Mouse (Mus musculus): ENCODE data around the gene Hbb-bs. TPM values are rescaled to one million over a fixed set of nuclear protein-coding genes. Genes with fewer than 3 reads are reported as not detected.
"Not testable (repeated sequence)": the region's sequence is repeated elsewhere in the genome, so short reads cannot be mapped to it uniquely, and the experiment has no call there.

Gene Hbb-bs
- polyA plus RNA-seq, 1 experiment from 2014 or later, result 4,307 TPM

- ATAC-seq (ENCODE audit: low FRiP score, low TSS enrichment), result no peak
These were observed 14.1 kb downstream of the Hbb-bs start, which contains the start of gene Hbb-bt for GRCm38 (mm10) chr7:103813766-103814165. Gene Hbb-bt, minus strand, starts transcription at chr7:103813996.

GRCm38 (mm10) chr7:103813152-103813551 lies 14.7 kb downstream of the Hbb-bs start:
- H3K27ac ChIP-seq (ENCODE audit: low read depth, low read length); H3K4me3 ChIP-seq (ENCODE audit: low read length); H3K4me1 ChIP-seq (ENCODE audit: control insufficient read depth, insufficient read depth, low read length); H3K4me2 ChIP-seq (replicated peaks; ENCODE audit: low read depth, low read length); H3K9me3 ChIP-seq (ENCODE audit: control insufficient read depth, low read length); H3K27me3 ChIP-seq (ENCODE audit: control insufficient read depth, insufficient read depth, low read length); H3K36me3 ChIP-seq (ENCODE audit: control insufficient read depth, insufficient read depth, low read length); ATAC-seq (ENCODE audit: low FRiP score, low TSS enrichment); H3K9ac ChIP-seq (ENCODE audit: low read depth, low read length): not testable (repeated sequence)
- no CpG with 5 or more reads among the region's 3 CpGs for WGBS

More at GRCm38 (mm10) chr7:103813766-103814165, 14.1 kb downstream of the Hbb-bs start, which contains the start of gene Hbb-bt:
- H3K4me2 ChIP-seq (replicated peaks; ENCODE audit: low read depth, low read length), result no peak within 1 kb of the TSS
- 86% methylated on average over 3 of the region's 3 CpGs for WGBS
- H3K27me3 ChIP-seq (ENCODE audit: control insufficient read depth, insufficient read depth, low read length), result no peaks in the 10 kb centered on the region
- no peaks in the 10 kb centered on the region for H3K9me3 ChIP-seq (ENCODE audit: control insufficient read depth, low read length)
- no peak within 1 kb of the TSS for H3K4me3 ChIP-seq (ENCODE audit: low read length)
- no peaks in the 10 kb centered on the region for H3K36me3 ChIP-seq (ENCODE audit: control insufficient read depth, insufficient read depth, low read length)
- no peak within 1 kb of the TSS for H3K9ac ChIP-seq (ENCODE audit: low read depth, low read length)
- H3K4me1 ChIP-seq (ENCODE audit: control insufficient read depth, insufficient read depth, low read length), result no peaks in the 10 kb centered on the region
- H3K27ac ChIP-seq (ENCODE audit: low read depth, low read length), result no peak within 1 kb of the TSS

DNA sequence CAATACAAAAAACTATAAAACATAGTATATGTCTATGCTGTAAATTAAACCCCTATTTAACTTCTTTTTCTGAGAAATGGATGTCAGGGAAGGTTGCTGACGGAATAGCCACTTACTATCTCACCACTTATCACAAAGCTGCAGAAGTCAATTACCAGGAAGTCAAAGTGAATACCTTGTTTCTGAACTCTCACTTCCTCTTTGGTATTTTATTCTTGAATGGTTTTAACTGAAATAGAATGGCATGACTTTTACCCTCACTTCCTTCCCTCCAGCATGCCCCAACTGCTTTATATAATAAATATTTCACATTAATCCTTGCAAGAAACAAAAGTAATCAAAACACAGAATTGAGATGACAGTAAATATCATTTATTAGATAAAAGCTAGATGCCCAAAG lies 15.7 kb downstream of the Hbb-bs start:
- Histone ChIP-seq H3K27ac (ENCODE audit: low read depth, low read length) (no peak overlapping the region), H3K27me3 (ENCODE audit: control insufficient read depth, insufficient read depth, low read length) (no peaks in the 10 kb centered on the region), H3K9ac (ENCODE audit: low read depth, low read length) (no peak overlapping the region), H3K9me3 (ENCODE audit: control insufficient read depth, low read length) (no peaks in the 10 kb centered on the region), H3K36me3 (ENCODE audit: control insufficient read depth, insufficient read depth, low read length) (no peaks in the 10 kb centered on the region), H3K4me1 (ENCODE audit: control insufficient read depth, insufficient read depth, low read length) (no peaks in the 10 kb centered on the region), H3K4me2 (replicated peaks; ENCODE audit: low read depth, low read length) (no peak overlapping the region), H3K4me3 (ENCODE audit: low read length) (no peak overlapping the region)
- ATAC-seq (ENCODE audit: low FRiP score, low TSS enrichment), result no peak
- WGBS, result 57% methylated on average over 1 of the region's 1 CpGs

DNA sequence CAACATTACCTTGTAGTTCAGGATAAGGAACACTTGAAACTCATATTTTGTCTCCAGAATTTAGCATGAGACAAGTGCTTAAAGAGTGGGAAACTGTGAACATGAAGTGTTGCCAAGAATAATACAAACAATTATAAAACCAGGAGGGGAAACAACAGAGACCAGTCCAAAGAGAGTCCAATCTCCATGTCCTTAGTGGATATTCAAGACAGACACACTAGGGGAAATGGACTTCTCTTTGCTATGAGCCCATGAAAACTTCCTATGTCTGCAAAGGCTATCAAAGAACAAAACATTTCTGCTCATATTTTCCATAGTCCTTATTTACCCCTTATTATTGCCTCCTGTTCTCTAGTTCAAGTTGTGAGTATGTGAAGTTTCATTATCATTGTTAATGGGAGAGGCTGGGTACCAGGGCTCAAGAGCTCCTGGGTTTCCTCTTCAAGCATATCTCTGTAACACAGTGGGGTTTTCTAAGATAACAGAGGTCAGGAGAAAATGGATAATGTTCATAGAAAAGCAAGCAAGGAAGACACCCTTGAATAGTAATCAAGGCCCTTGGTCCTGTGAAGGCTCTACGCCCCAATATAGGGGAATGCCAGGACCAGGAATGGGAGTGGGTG lies 16.6 kb downstream of the Hbb-bs start:
- Histone ChIP-seq H3K4me2 (replicated peaks; ENCODE audit: low read depth, low read length) (no peak overlapping the region), H3K27me3 (ENCODE audit: control insufficient read depth, insufficient read depth, low read length) (no peaks in the 10 kb centered on the region), H3K36me3 (ENCODE audit: control insufficient read depth, insufficient read depth, low read length) (no peaks in the 10 kb centered on the region), H3K9ac (ENCODE audit: low read depth, low read length) (no peak overlapping the region), H3K27ac (ENCODE audit: low read depth, low read length) (no peak overlapping the region), H3K4me3 (ENCODE audit: low read length) (no peak overlapping the region), H3K4me1 (ENCODE audit: control insufficient read depth, insufficient read depth, low read length) (no peaks in the 10 kb centered on the region), H3K9me3 (ENCODE audit: control insufficient read depth, low read length) (no peaks in the 10 kb centered on the region)
- WGBS, result 88% methylated on average over 1 of the region's 1 CpGs
- ATAC-seq (ENCODE audit: low FRiP score, low TSS enrichment), result no peak

DNA sequence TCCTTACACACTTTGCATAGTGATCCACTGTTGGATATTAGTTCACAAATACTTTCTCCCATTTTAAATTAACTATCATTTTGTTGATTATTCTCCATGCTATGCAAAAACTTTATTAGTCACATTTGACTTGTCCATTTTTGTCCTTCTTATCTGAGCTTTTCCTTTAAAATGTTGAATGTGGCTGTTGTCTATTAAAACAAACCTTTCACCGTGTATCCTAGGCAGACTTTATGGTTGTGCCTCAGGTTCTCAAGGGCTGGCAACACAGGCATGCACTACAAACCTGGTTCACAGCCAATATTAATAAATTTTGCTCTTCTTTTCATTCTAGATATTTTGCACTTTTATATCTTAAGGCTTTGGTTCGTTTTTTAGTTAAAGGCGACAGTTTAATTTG lies 17.1 kb downstream of the Hbb-bs start:
- Histone ChIP-seq H3K9me3 (ENCODE audit: control insufficient read depth, low read length) (no peaks in the 10 kb centered on the region), H3K9ac (ENCODE audit: low read depth, low read length) (no peak overlapping the region), H3K27me3 (ENCODE audit: control insufficient read depth, insufficient read depth, low read length) (no peaks in the 10 kb centered on the region), H3K36me3 (ENCODE audit: control insufficient read depth, insufficient read depth, low read length) (no peaks in the 10 kb centered on the region), H3K4me3 (ENCODE audit: low read length) (no peak overlapping the region), H3K4me2 (replicated peaks; ENCODE audit: low read depth, low read length) (no peak overlapping the region), H3K4me1 (ENCODE audit: control insufficient read depth, insufficient read depth, low read length) (no peaks in the 10 kb centered on the region), H3K27ac (ENCODE audit: low read depth, low read length) (no peak overlapping the region)
- 76% methylated on average over 3 of the region's 3 CpGs for WGBS
- no peak for ATAC-seq (ENCODE audit: low FRiP score, low TSS enrichment)

DNA sequence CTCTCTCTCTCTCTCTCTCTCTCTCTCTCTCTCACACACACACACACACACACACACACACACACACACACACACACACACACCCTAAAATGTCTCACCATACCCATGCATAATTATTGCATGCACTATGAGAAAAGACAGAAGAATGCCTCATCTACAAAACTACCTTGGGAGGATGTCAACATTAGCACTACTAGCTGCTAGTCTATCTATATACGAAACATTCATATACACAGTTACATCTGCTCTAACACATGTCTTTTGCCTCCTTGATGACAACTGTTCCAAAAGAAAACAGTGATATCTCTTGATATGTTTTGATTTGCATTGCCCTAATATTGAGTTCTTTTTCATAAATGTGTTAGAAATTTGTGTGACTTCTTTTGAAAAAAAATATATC lies 17.6 kb downstream of the Hbb-bs start:
- Histone ChIP-seq H3K4me2 (replicated peaks; ENCODE audit: low read depth, low read length) (no peak overlapping the region), H3K9ac (ENCODE audit: low read depth, low read length) (no peak overlapping the region), H3K36me3 (ENCODE audit: control insufficient read depth, insufficient read depth, low read length) (no peaks in the 10 kb centered on the region), H3K9me3 (ENCODE audit: control insufficient read depth, low read length) (no peaks in the 10 kb centered on the region), H3K27ac (ENCODE audit: low read depth, low read length) (no peak overlapping the region), H3K27me3 (ENCODE audit: control insufficient read depth, insufficient read depth, low read length) (no peaks in the 10 kb centered on the region), H3K4me1 (ENCODE audit: control insufficient read depth, insufficient read depth, low read length) (no peaks in the 10 kb centered on the region), H3K4me3 (ENCODE audit: low read length) (no peak overlapping the region)
- no peak for ATAC-seq (ENCODE audit: low FRiP score, low TSS enrichment)
- 69% methylated on average over 1 of the region's 1 CpGs for WGBS

DNA sequence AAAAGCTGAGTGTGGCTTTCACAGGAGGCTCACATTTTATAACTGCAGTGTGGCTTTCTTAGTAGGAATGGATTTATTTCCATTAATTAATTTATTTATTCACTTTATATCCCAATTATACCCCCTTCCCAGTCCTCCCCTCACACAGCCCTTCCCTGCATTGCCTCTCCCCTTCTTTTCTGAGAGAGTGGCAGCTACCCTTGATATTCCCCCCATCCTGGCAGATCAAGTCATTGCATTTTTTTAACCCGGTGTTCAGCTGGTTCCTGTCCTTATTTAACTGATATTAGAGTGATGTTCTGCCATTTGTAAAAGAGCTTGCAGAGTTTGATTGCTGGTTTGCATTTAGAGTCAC lies 18.1 kb downstream of the Hbb-bs start:
- Histone ChIP-seq H3K4me1 (ENCODE audit: control insufficient read depth, insufficient read depth, low read length) (no peaks in the 10 kb centered on the region), H3K9me3 (ENCODE audit: control insufficient read depth, low read length) (no peaks in the 10 kb centered on the region), H3K9ac (ENCODE audit: low read depth, low read length) (no peak overlapping the region), H3K27me3 (ENCODE audit: control insufficient read depth, insufficient read depth, low read length) (no peaks in the 10 kb centered on the region), H3K36me3 (ENCODE audit: control insufficient read depth, insufficient read depth, low read length) (no peaks in the 10 kb centered on the region), H3K4me3 (ENCODE audit: low read length) (no peak overlapping the region), H3K27ac (ENCODE audit: low read depth, low read length) (no peak overlapping the region), H3K4me2 (replicated peaks; ENCODE audit: low read depth, low read length) (no peak overlapping the region)
- ATAC-seq (ENCODE audit: low FRiP score, low TSS enrichment), result no peak
- WGBS, result 68% methylated on average over 1 of the region's 1 CpGs

DNA sequence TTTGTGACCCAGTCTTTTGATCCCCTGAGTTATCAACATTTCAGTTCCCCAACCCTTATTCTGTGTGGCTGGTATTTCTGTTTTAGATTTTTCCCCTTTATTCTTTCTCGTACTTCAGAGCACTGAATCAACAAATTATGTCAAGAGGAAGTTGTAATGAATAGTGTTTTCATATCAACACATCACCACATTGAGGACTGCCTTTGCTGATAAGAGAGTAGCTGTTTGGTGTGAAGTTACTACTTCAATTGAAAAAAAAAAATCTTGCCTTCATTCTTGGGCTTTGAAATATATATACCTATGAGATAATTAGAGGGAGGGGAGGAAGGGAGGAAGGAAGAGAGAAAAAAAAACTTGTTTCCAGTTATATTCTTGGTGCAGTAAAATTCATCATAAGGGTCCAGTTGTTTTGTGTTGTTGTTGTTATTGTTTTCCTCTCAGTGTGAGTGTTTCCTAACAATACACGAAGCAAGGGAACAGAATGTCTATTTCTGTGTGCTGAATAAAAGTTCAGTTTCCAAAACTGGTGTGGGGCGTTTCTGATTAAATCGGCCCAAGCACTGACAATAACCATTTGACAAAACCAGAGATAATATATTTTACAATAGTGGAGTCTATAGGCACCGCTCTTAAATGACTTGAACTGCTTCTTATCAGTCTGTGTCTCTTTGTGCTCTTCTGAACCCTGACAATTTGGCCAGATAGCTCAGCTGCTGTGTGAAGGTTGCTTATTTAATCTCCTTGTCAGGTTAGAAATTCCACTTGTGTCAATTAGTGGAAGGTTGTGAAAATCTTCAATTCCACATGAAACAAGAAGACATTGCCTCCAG lies 18.7 kb downstream of the Hbb-bs start:
- WGBS, result 65% methylated on average over 5 of the region's 5 CpGs
- Histone ChIP-seq H3K4me3 (ENCODE audit: low read length) (no peak overlapping the region), H3K9ac (ENCODE audit: low read depth, low read length) (no peak overlapping the region), H3K36me3 (ENCODE audit: control insufficient read depth, insufficient read depth, low read length) (no peaks in the 10 kb centered on the region), H3K4me1 (ENCODE audit: control insufficient read depth, insufficient read depth, low read length) (no peaks in the 10 kb centered on the region), H3K27ac (ENCODE audit: low read depth, low read length) (no peak overlapping the region), H3K27me3 (ENCODE audit: control insufficient read depth, insufficient read depth, low read length) (no peaks in the 10 kb centered on the region), H3K4me2 (replicated peaks; ENCODE audit: low read depth, low read length) (no peak overlapping the region), H3K9me3 (ENCODE audit: control insufficient read depth, low read length) (no peaks in the 10 kb centered on the region)
- ATAC-seq (ENCODE audit: low FRiP score, low TSS enrichment), result no peak

- WGBS, result 68% methylated on average over 2 of the region's 2 CpGs
- H3K36me3 ChIP-seq (ENCODE audit: control insufficient read depth, insufficient read depth, low read length); ATAC-seq (ENCODE audit: low FRiP score, low TSS enrichment); H3K4me2 ChIP-seq (replicated peaks; ENCODE audit: low read depth, low read length); H3K4me1 ChIP-seq (ENCODE audit: control insufficient read depth, insufficient read depth, low read length); H3K27ac ChIP-seq (ENCODE audit: low read depth, low read length); H3K4me3 ChIP-seq (ENCODE audit: low read length); H3K27me3 ChIP-seq (ENCODE audit: control insufficient read depth, insufficient read depth, low read length); H3K9me3 ChIP-seq (ENCODE audit: control insufficient read depth, low read length); H3K9ac ChIP-seq (ENCODE audit: low read depth, low read length): not testable (repeated sequence)
These were observed 19.8 kb downstream of the Hbb-bs start for GRCm38 (mm10) chr7:103808120-103808519.
